Mouse (Mus musculus) layer of hippocampus, adult 8-10 months (tissue): Measurements from ENCODE around the gene Abl2. TPM values are rescaled to one million over a fixed set of nuclear protein-coding genes. Genes with fewer than 3 reads are reported as not detected.
"Not testable (repeated sequence)": the region's sequence is repeated elsewhere in the genome, so short reads cannot be mapped to it uniquely, and the experiment has no call there.

Experiments used
- DNase-seq, 2 experiments: peaks; one replicate each; pipeline ENCODE4 v3.0.0; 2022; ENCODE audit warnings: low spot score in 2 of 2
- total RNA-seq, 4 experiments: library from RNA; stranded (reverse); gene quantifications; 2 replicates each; pipeline ENCODE4 v1.2.4; 2022

The Abl2 gene
- 10 to 100 TPM; 76.6 to 82.4 (median 79.9) TPM for total RNA-seq

DNA sequence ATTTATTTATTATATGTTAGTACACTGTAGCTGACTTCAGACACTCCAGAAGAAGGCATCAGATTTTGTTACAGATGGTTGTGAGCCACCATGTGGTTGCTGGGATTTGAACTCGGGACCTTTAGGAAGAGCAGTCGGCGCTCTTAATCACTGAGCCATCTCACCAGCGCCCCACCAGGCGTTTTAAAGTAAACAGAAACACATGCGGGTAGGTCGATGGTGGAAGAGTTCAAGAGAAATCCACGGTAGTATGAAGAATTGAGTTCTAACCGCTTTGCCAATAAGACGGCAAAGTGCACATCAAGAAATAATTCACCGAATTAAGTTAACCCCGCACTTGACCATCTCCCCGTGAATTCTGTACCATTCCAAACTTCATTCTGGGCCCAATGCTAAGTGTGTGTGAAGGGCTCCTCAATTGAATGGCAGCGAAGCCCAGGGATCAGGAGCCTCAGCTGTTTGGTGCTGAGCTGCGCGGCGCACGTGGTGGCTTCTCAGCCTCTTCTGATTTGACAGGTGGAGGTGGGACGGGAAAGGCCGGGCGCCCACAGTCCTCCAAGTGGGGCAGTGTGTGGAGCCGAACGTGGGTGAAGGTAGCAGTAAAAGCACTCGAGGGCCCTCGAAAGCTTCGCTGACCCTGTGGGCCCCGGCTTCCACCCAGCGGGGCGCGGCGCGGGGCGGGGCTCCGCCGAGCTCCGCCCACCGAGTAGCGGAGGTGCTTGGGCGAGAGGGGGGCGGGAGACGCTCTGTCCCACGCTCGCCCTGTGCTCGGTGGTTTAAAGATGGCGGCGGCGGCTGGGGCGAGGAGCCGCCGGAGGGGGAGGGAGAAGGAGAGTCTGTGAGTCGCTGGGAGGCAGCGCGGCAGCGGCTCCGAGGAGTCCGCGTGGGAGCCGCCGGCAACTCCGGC lies at the start of gene Abl2:
TSS of gene Abl2 (plus strand) at position 763 of the 907 bp plus-strand sequence.
- peak; percentile 79 to 83 for DNase-seq

DNA sequence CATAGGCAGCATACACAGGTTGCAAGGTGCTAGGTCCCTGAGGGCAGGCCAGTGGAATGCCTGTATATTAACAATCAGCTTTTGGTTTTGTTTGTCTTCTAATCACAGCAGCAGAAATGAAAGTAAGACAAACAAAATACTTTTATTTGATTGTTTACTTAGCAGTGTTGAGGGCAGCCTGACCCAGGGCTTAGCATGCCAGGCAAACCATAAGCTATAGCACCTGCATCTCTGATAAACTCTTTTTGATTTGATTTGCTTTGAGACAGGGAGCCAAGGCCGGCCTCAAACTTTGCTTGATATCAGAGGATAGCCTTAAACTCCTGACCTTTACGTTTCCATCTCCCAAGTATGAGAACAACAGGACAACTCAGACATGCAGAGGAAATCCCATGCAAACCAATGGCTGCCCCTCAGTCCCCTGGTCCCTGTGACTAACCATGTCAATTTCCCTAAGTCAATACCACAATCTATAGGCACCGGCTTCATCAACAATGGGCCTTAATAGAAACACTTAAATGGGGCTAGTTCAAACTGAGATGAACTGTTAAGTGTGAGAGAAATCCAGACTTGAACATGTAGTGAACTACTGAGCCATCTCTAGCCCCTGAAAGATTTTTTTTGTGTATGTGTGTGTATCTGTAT lies 38.3 kb upstream of the Abl2 start:
- no peak for DNase-seq

DNA sequence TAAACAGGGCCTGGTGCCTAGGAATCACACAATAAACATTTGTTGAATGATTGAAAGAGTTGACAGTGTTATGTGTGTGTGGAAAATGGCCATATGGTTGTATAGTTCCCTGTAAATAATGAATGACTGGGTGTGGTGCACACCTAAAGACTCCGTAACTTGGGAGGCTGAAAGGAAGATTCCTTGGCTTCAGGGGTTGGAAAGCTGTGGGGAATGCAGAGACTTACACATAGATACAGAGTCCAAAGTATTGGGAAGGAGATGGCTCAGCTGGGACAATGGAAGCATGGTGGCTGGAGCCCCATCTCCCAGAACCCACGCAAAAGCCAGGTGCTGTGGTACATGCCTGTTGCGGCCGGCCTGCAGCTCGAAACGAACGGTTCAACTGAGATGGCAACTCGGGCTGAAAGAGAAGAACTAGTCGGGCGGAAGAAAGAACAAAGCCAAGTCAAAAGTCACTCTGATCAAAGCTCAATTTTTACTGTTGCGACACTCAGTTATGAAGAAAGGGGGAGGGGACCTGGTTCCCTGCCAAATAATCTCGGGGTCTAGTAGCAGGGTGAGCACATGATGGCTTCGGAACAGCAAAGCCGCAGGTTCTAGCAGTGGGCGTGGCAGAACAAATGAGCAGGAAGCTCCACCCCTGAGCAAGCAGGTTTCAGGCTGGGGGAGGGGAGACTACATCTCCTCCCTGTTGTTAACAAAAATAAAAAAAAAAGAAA lies 36.6 kb upstream of the Abl2 start:
- no peak for DNase-seq

DNA sequence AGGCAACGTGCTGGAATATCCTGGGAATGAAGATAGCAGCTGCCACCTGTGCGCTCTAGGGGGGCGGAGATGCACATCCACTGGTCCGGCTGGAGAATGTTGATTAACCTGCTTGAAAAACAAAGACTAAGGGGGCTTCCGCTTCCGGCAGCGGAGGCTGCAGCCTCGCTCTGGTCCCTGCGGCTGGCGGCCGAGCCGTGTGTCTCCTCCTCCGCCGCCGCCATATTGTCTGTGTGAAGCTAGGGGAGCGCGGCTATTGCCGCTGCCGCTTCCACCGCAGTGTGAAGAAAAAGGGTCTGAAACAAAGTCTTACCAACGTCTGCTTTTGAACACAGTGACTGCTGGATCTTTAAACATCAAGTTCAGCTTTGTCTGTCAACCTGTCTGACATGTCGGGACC lies 34.7 kb upstream of the Abl2 start, which contains the start of gene Gm10031:
TSS of gene Gm10031 (plus strand) at position 171 of the 400 bp plus-strand sequence.
- DNase-seq = not testable (repeated sequence)

DNA sequence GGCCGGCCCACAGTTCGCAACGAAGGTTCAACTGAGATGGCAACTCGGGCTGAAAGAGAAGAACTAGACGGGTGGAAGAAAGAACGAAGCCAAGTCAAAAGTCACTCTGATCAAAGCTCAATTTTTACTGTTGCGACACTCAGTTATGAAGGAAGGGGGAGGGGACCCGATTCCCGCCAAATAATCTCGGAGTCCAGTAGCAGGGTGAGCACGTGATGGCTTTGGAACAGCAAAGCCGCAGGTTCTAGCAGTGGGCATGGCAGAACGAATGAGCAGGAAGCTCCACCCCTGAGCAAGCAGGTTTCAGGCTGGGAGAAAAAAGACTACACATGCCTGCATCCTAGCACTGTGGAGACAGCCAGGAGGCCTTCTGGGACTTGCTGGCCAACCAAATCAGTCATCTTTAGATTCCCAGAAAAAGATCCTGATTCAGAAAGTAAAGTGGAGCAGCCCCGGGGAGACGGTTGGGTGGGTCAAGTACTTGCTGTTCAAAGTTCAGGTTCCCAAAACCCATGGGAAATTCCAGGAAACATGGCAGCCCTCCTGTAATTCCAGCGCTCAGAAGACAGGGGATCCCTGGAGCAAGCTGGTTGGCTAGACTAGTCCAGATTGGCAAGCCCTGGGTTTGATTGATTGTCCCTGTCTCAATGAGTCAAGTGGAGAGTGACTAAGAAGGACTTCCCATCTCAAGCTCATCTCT lies 26.0 kb upstream of the Abl2 start:
- DNase-seq = not testable (repeated sequence)

DNA sequence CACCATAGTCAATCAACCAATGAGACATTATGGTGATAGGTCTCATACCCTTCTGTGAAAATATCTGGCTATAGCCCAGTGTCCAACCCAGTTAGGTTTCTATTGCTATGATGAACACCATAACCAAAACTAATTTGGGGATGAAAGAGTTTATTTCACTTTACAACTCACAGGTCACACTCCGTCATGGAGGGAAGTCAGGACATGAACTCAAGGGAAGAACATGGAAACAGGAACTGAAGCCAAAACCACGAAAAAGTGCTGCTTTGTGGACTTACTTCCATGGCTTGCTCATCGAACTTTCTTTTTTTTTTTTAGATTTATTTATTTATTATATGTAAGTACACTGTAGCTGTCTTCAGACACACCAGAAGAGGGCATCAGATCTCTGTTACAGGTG lies 25.1 kb upstream of the Abl2 start:
- DNase-seq = no peak

DNA sequence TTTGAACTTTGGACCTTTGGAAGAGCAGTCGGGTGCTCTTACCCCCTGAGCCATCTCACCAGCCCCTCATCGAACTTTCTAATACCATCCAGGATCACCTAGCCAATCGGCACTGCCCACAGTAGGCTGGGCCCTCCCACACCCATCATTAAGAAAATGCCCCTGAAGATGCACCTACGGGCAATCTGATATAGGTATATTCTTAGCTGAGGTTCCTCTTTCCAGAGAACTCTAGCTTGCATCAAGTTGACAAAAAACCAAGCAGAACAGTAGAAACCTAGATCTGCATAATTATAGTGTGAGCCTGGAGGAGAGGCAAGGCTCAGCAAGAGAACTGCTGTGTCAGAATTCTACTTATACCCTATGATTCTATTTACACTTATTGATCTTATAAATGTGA lies 24.7 kb upstream of the Abl2 start:
- DNase-seq = no peak

DNA sequence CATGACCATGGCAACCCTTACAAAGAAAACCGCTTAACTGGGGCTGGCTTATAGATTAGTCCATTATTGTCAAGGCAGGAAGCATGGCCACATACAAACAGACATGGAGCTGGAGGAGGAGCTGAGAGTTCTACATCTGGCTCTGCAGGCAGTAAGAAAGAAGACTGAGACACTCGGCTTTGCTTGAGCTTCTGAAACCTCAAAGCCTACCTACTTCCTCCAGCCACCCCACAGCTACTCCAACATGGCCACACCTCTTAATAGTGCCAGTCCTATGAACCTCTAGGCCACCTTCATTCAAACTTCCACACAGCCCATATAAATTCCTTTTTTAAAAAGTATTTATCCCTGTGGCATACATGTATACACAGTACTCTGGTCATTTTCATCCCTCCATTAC lies 21.6 kb upstream of the Abl2 start:
- DNase-seq = no peak

DNA sequence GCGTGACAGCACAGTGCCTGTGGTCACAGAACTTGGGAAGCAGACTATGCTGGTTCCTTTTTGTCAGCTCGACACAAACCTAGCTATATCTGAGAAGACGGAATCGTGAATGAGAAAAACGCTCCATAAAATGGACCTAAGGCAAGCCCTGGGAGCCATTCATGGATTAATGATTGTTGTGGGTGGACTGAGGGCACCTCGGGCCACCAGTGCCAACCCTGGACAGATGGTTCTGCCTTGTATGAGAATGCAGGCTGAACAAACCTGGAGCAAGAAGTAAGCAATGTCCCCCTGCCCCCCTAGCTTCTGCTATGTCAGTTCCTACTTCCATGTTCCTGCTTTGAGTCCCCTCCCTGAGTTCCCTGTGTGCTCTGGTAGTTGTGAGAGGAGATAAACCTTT lies 20.9 kb upstream of the Abl2 start:
- no peak for DNase-seq

DNA sequence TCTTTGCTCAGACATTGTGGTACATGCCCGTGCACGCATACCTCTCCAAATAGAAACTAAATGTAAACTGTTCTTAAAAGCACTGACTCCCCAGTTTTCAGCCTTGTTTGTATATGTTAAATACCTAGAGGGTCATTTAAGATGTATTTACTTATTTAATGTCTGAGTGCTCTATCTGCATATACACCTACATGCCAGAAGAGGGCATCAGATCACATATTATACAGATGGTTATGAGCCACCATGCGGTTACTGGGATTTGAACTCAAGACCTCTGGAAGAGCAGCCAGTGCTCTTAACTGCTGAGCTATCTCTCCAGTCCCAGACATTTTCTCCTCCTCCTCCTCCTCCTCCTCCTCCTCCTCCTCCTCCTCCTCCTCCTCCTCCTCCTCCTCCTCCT lies 20.2 kb upstream of the Abl2 start:
- DNase-seq = no peak

DNA sequence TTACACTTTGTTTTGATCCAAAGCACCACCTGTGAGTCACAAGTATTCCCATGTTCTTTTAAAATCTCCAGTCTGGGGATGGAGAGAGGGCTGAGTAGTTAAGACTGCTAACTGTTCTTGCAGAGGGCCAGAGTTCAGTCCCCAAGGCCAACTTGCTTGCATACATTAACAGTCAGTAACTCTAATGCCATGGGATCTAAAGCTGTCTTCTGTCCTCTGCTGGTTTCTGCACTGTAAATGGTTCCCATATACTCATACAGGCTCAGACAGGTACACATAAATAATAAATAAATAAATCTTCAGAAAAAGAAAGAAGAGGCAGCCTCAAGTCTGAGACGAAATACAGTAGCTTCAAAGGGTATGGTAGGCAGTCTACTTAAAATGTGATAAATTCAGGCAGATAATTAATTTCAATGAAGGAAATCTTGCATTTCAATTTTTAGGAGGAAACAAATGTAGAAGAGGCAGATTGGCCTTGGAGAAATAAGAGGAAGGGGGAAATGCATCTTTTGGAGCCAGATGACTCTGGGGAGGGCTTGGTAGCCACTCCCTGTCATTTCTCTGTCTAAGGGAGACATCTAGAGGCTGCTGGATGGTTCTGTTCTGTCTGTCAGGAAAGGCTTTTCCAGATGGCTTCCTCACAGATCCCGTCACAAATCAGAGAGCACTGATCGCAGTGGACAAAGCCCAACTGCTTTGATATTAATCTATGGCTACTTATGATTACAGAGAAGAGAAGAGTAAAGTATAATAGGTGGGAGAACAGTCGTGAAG lies 18.6 kb upstream of the Abl2 start:
- DNase-seq = peak in 1 of 2 experiments; percentile 33

DNA sequence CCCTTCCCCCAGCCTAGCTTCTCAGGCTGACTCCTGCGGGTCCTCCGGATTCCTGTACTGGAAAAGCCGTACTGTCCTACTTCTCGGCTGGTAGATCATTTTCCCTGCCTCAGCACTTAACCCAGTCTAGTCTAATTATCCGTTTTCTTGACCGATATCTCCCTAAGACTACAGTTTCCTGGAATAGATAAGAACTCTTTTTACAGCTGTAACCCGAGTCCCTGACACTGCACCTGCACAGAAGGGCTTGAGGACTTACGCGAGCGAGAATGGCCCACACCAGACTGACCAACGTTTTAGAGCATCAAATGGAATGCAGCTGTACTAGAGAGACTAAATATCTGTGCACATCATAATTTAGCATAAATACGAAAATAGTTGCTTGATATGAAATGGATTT lies 14.6 kb upstream of the Abl2 start:
- DNase-seq = no peak

DNA sequence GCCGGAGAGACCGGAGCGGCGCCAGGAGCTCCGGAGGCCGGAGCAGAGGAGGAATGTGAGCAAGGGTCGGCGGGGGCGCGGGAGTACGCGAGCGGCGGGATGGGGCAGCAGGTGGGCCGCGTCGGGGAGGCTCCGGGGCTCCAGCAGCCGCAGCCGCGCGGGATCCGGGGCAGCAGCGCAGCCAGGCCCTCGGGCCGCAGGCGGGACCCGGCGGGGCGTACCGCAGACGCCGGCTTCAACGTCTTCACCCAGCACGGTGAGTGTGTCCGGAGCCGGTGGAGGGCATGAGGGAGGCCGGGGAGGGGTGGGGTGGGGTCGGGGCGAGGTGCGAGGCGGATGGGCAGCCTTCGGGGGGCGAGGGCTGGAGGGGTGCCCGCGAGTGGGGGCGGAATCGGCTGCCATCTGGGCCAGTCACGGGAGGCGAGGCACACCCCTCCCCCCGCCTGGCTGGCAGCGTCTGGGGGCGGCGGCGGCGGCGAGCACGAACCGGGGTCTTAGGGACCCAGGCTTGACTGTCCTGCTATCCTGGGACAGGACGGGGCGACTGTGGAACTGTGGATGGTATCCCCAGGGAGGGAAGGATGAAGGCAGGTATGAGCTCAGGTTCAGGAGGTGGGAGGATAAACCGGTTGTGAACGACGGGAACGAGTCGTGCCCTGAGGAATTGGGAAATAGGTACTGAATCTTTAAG lies 509 bp downstream of the Abl2 start:
- DNase-seq = peak; percentile 36 to 46

DNA sequence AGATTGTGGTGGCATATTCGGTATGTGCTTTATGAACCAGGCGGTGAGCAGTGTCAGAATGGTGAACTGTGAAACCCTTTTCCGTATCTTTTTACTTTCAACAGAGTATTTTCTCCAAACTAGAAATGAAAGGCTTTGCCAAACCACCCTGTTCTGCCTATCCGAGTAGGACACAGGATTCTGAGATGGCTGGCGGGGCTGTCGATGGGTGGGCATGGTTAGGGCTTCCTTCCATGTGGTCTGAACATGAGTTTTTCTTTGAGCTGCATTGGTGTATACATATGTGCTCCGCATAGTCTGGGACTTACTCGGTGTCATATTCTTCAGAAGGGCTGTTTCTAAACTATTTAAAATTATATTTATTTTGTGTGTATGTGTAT lies 1.0 kb downstream of the Abl2 start:
- DNase-seq = no peak

DNA sequence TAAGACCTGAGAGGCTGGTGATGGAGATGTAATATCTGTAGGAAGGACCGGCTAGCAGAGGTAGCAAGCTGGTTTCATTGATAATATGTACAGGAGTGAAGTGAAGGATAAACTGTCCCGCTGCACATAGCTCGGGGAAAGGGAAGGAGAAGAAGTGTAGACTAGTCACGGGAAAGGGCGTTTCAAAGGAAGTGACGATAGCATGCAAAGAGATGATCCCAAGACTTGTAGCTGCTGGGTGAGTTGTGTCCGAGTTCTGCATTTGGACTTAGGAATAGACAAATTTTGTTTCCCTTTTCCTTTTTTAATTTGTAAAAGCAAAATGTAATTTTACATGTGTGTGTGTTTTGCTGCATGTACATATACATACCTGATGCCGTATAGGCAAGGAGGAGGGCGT lies 1.9 kb downstream of the Abl2 start:
- DNase-seq = no peak

DNA sequence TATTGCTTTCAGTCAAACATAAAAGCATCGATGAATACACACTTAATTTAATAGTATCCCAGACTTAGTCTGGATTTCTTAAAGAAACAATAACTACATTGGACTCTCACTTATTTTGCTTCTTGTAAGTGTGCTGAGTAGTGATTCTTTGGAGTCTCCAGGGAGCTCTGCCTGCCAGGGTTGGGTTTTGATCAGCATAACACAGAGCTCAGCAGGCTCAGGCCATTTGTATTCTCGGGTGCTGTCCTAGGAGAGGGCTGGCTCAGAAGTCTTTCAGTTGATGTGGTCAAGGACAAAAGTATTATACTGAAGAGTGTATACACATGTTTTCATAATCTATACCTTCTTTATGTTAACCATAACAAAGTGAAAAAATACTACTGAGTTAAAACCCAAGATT lies 6.7 kb downstream of the Abl2 start:
- DNase-seq = no peak

DNA sequence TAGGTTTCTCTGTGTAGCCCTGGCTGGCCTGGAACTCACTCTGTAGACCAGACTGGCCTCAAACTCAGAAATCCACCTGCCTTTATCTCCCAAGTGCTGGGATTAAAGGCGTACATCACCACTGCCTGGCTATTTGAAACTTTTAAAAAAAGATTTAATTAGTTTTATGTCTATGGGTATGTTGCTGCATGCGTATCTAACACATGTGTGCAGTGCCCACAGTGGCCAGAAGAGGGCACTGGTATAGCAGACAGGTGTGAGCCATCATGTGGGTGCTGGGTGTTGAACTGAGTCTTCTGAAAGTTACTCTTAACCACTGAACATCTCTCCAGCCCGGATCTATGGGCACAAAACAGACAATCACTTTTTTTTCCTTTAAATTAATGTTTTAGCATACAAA lies 7.5 kb downstream of the Abl2 start:
- DNase-seq = no peak

DNA sequence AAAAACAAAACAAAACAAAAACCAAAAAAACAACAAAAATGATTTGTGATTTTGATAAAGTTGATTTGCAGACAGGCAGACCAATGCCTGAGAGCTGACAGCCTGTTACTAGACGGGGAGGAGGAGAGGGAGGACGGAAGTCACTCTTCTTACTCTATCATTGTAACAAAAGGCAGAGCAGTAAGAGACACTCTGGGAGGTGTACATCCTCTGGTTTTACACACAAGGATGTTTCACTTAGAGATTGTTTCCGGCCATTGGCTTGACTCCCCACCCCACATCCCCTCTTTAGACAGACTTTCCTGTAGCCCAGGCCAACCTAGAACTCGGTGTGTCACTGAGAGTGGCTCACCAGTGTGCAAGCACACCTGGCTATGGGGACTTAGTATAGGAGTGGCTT lies 11.0 kb downstream of the Abl2 start:
- DNase-seq = no peak

DNA sequence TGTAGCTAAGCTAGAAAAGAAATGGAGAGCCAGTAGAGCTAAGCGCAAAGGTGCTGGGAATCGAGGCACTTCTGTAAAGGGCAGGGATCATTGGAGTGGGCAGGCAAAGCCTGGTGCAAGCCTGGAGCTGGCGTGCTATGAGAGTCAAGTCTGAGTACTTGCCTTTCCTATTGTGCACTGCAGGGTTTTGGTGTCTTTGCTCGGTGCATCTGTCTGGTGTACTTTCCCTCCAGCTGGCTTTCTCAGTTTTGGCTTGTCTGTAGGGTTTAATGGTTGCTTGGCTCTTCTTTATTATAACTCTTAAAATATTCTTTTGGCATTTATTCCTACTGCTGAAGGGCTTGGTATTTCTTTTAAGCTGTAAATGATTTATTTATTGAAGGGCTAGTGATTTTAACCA lies 14.4 kb downstream of the Abl2 start:
- DNase-seq = peak; percentile 38 to 48

DNA sequence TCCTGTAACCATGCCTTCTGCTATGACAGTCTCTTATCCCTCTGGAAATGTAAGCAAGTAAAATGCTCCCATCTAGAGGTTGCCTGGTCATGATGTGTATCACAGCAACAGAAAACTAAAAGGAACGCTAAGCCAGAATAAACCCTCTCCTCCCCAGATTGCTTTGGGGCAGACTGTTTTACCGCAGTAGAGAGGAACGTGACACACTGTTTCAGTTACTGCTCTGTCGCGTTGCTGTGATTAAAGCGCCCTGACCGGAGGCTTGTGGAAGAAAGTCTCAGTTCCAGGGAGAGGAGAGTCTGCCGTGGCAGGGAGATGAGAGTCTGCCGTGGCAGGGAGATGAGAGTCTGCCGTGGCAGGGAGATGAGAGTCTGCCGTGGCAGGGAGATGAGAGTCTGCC lies 22.6 kb downstream of the Abl2 start:
- no peak for DNase-seq
